Mouse (Mus musculus) MEL (cell line): ENCODE measurements around the gene Dclk1. TPM values are rescaled to one million over a fixed set of nuclear protein-coding genes. Genes with fewer than 3 reads are reported as not detected.

Experiments
- DNase-seq: peaks from one replicate; pipeline ENCODE4 v3.0.0; 2011; ENCODE audit warnings: low read depth, low spot score
- H3K27ac ChIP-seq: 2 replicates; pipeline ENCODE4 v1.5.1; 2012; ENCODE audit warnings: low read depth, mild to moderate bottlenecking, control low read depth, low read length, moderate library complexity; ENCODE audit not compliant: control insufficient read depth
- H3K27me3 ChIP-seq, 2 experiments: fragments of 150-350 bp in 1 of 2; sonication (generic) in 1 of 2; 2 replicates each; pipeline ENCODE4 v1.6.1; 2012; ENCODE audit warnings: low read length in 2 of 2, mild to moderate bottlenecking in 2 of 2, improper control_type of control experiment in 1 of 2, moderate library complexity in 1 of 2; ENCODE audit not compliant: insufficient read depth in 2 of 2, control insufficient read depth in 1 of 2
- H3K36me3 ChIP-seq, 2 experiments: 2 replicates each; pipeline ENCODE4 v1.6.1; 2012 to 2014; ENCODE audit warnings: low read length in 2 of 2, improper control_type of control experiment in 1 of 2, inconsistent platforms in 1 of 2, mild to moderate bottlenecking in 1 of 2; ENCODE audit not compliant: insufficient read depth in 2 of 2, control insufficient read depth in 1 of 2
- H3K4me1 ChIP-seq, 2 experiments: fragments of 150-350 bp in 1 of 2; sonication (generic) in 1 of 2; 2 replicates each; pipeline ENCODE4 v1.6.1; 2012; ENCODE audit warnings: low read length in 2 of 2, improper control_type of control experiment in 1 of 2, mild to moderate bottlenecking in 1 of 2; ENCODE audit not compliant: insufficient read depth in 2 of 2, control insufficient read depth in 1 of 2
- H3K4me3 ChIP-seq, 2 experiments: fragments of 150-350 bp in 1 of 2; sonication (generic) in 1 of 2; 2 replicates each; pipeline ENCODE4 v1.5.1; 2012; ENCODE audit warnings: low read depth in 2 of 2, low read length in 2 of 2, mild to moderate bottlenecking in 2 of 2, moderate library complexity in 2 of 2, control low read depth in 1 of 2, improper control_type of control experiment in 1 of 2; ENCODE audit not compliant: control insufficient read depth in 1 of 2, insufficient read depth in 1 of 2
- H3K79me2 ChIP-seq: 2 replicates; pipeline ENCODE4 v1.6.1; 2012; ENCODE audit warnings: mild to moderate bottlenecking, low read length, moderate library complexity; ENCODE audit not compliant: control insufficient read depth, poor library complexity, insufficient read depth
- H3K9ac ChIP-seq: 2 replicates; pipeline ENCODE4 v1.6.1; 2012; ENCODE audit warnings: low read depth, mild to moderate bottlenecking, control low read depth, low read length, moderate library complexity; ENCODE audit not compliant: control insufficient read depth, poor library complexity, severe bottlenecking
- H3K9me3 ChIP-seq: fragments of 150-350 bp; sonication (generic); replicated peaks from 2 replicates; pipeline ENCODE4 v1.6.1; 2012; ENCODE audit warnings: mild to moderate bottlenecking, low read length, improper control_type of control experiment, moderate library complexity; ENCODE audit not compliant: insufficient read depth
- BHLHE40 ChIP-seq: IDR thresholded peaks from 2 replicates; pipeline ENCODE4 v1.6.1; 2012; ENCODE audit warnings: low read depth, mild to moderate bottlenecking, inconsistent platforms, low read length, improper control_type of control experiment, borderline replicate concordance
- E2F4 ChIP-seq: IDR thresholded peaks from 2 replicates; pipeline ENCODE4 v1.6.1; 2011; ENCODE audit warnings: low read depth, low read length, improper control_type of control experiment, borderline replicate concordance
- ELF1 ChIP-seq: IDR thresholded peaks from 2 replicates; pipeline ENCODE4 v1.6.1; 2014; ENCODE audit warnings: low read depth, mild to moderate bottlenecking, inconsistent platforms, low read length, improper control_type of control experiment, moderate library complexity
- GATA1 ChIP-seq: IDR thresholded peaks from 2 replicates; pipeline ENCODE4 v1.6.1; 2011; ENCODE audit warnings: low read depth, low read length, improper control_type of control experiment
- MAFK ChIP-seq: IDR thresholded peaks from 2 replicates; pipeline ENCODE4 v1.6.1; 2011; ENCODE audit warnings: low read depth, mild to moderate bottlenecking, low read length, improper control_type of control experiment, borderline replicate concordance
- MAZ ChIP-seq: IDR thresholded peaks from 2 replicates; pipeline ENCODE4 v1.6.1; 2012; ENCODE audit warnings: low read depth, mild to moderate bottlenecking, inconsistent platforms, low read length, improper control_type of control experiment
- MEF2A ChIP-seq: IDR thresholded peaks from 2 replicates; pipeline ENCODE4 v1.6.1; 2014; ENCODE audit warnings: low read depth, mild to moderate bottlenecking, inconsistent platforms, low read length, improper control_type of control experiment; ENCODE audit not compliant: poor library complexity, insufficient replicate concordance, severe bottlenecking; ENCODE audit errors: extremely low read depth
- MYB ChIP-seq: IDR thresholded peaks from 2 replicates; pipeline ENCODE4 v1.6.1; 2011; ENCODE audit warnings: mild to moderate bottlenecking, low read depth, low read length, improper control_type of control experiment
- MYC ChIP-seq: IDR thresholded peaks from 2 replicates; pipeline ENCODE4 v1.6.1; 2011; ENCODE audit warnings: low read depth, mild to moderate bottlenecking, low read length, improper control_type of control experiment, moderate library complexity
- NELFE ChIP-seq: IDR thresholded peaks from 2 replicates; pipeline ENCODE4 v1.6.1; 2011; ENCODE audit warnings: low read depth, low read length, improper control_type of control experiment
- NRF1 ChIP-seq: IDR thresholded peaks from 2 replicates; pipeline ENCODE4 v1.6.1; 2014; ENCODE audit warnings: low read depth, mild to moderate bottlenecking, inconsistent platforms, low read length, improper control_type of control experiment, moderate library complexity; ENCODE audit not compliant: poor library complexity, insufficient read depth, severe bottlenecking
- POLR2A ChIP-seq, 2 experiments: IDR thresholded peaks; 2 replicates each; pipeline ENCODE4 v1.6.1; 2011 to 2012; ENCODE audit warnings: low read length in 2 of 2, mild to moderate bottlenecking in 2 of 2, control low read depth in 1 of 2, improper control_type of control experiment in 1 of 2, low read depth in 1 of 2, moderate library complexity in 1 of 2; ENCODE audit not compliant: control insufficient read depth in 1 of 2, insufficient read depth in 1 of 2, poor library complexity in 1 of 2
- POLR2AphosphoS5 ChIP-seq: IDR thresholded peaks from 2 replicates; pipeline ENCODE4 v1.6.1; 2012; ENCODE audit warnings: low read depth, borderline replicate concordance, mild to moderate bottlenecking, inconsistent platforms, low read length, moderate library complexity, mixed read lengths
- RAD21 ChIP-seq: IDR thresholded peaks from 2 replicates; pipeline ENCODE4 v1.6.1; 2011; ENCODE audit warnings: mild to moderate bottlenecking, low read depth, low read length, improper control_type of control experiment
- SMC3 ChIP-seq: IDR thresholded peaks from 2 replicates; pipeline ENCODE4 v1.6.1; 2011; ENCODE audit warnings: low read depth, low read length, improper control_type of control experiment
- TAL1 ChIP-seq: IDR thresholded peaks from 2 replicates; pipeline ENCODE4 v1.6.1; 2012; ENCODE audit warnings: mild to moderate bottlenecking, inconsistent platforms, low read length, moderate library complexity, mixed read lengths
- UBTF ChIP-seq: IDR thresholded peaks from 2 replicates; pipeline ENCODE4 v1.6.1; 2012; ENCODE audit warnings: low read depth, mild to moderate bottlenecking, inconsistent platforms, low read length, improper control_type of control experiment, moderate library complexity, borderline replicate concordance; ENCODE audit not compliant: insufficient read depth
- USF1 ChIP-seq: IDR thresholded peaks from 2 replicates; pipeline ENCODE4 v1.6.1; 2014; ENCODE audit warnings: low read depth, mild to moderate bottlenecking, inconsistent platforms, low read length, improper control_type of control experiment, moderate library complexity
- USF2 ChIP-seq, 2 experiments: IDR thresholded peaks; 2 replicates each; pipeline ENCODE4 v1.6.1; 2011 to 2012; ENCODE audit warnings: improper control_type of control experiment in 2 of 2, low read length in 2 of 2, borderline replicate concordance in 1 of 2, inconsistent platforms in 1 of 2, low read depth in 1 of 2, mild to moderate bottlenecking in 1 of 2; ENCODE audit not compliant: insufficient read depth in 1 of 2
- ZC3H11A ChIP-seq: IDR thresholded peaks from 2 replicates; pipeline ENCODE4 v1.6.1; 2012; ENCODE audit warnings: low read depth, mild to moderate bottlenecking, inconsistent platforms, low read length, improper control_type of control experiment
- ZKSCAN1 ChIP-seq: IDR thresholded peaks from 2 replicates; pipeline ENCODE4 v1.6.1; 2012; ENCODE audit warnings: low read depth, mild to moderate bottlenecking, inconsistent platforms, low read length, improper control_type of control experiment, moderate library complexity
- ZMIZ1 ChIP-seq: IDR thresholded peaks from 2 replicates; pipeline ENCODE4 v1.6.1; 2012; ENCODE audit warnings: low read depth, mild to moderate bottlenecking, inconsistent platforms, low read length, improper control_type of control experiment, moderate library complexity
- ZNF384 ChIP-seq: IDR thresholded peaks from 2 replicates; pipeline ENCODE4 v1.6.1; 2012; ENCODE audit warnings: low read depth, mild to moderate bottlenecking, inconsistent platforms, low read length, improper control_type of control experiment
- polyA plus RNA-seq, 2 experiments: library from polyadenylated mRNA; stranded (reverse) in 1 of 2; unstranded in 1 of 2; fragments of >175 nt in 1 of 2; fragments of >200 nt in 1 of 2; gene quantifications; 2 replicates each; pipeline versions ENCODE4 v1.2.1 to v1.2.4; 2012; ENCODE audit warnings: low replicate concordance in 2 of 2, low read depth in 1 of 2; ENCODE audit not compliant: insufficient read length in 2 of 2, insufficient read depth in 1 of 2, missing spikeins in 1 of 2
- total RNA-seq: library from RNA; depleted of rRNA; stranded (reverse); fragments of 300-350 nt; gene quantifications from 2 replicates; pipeline ENCODE4 v1.2.3, GENCODE M21; 2012

The Dclk1 gene
- total and polyA plus RNA-seq, 3 experiments: not detected

GRCm38 (mm10) chr3:55430022-55430549, 187.9 kb downstream of the Dclk1 start:
- H3K4me1 ChIP-seq: no peaks in the 10 kb centered on the region
- no peak overlapping the region for H3K27ac ChIP-seq
- no peak overlapping the region for H3K9ac ChIP-seq
- no peak overlapping the region for H3K4me3 ChIP-seq
- H3K9me3 ChIP-seq: no peaks in the 10 kb centered on the region
- H3K36me3 ChIP-seq: no peaks in the 10 kb centered on the region
- no peak for TF ChIP-seq MYC
- TF ChIP-seq MEF2A: no peak
- no peak for TF ChIP-seq MYB
- TF ChIP-seq BHLHE40: no peak
- TF ChIP-seq TAL1: no peak
- no peak for TF ChIP-seq ZC3H11A
- TF ChIP-seq POLR2AphosphoS5: no peak
- H3K79me2 ChIP-seq: no peaks in the 10 kb centered on the region
- DNase-seq: no peak
- no peaks in the 10 kb centered on the region for H3K27me3 ChIP-seq

GRCm38 (mm10) chr3:55431223-55431622, 189.1 kb downstream of the Dclk1 start:
- no peak overlapping the region for H3K4me3 ChIP-seq
- no peaks in the 10 kb centered on the region for H3K79me2 ChIP-seq
- DNase-seq: no peak
- H3K27me3 ChIP-seq: no peaks in the 10 kb centered on the region
- H3K9me3 ChIP-seq: no peaks in the 10 kb centered on the region
- H3K27ac ChIP-seq: no peak overlapping the region
- no peak overlapping the region for H3K9ac ChIP-seq
- no peaks in the 10 kb centered on the region for H3K4me1 ChIP-seq
- TF ChIP-seq ZNF384 (no peak), NELFE (no peak), ELF1 (no peak), POLR2AphosphoS5 (no peak), BHLHE40 (no peak), RAD21 (no peak), GATA1 (no peak), ZMIZ1 (no peak), E2F4 (no peak), USF2 (IDR thresholded peaks at IDR 0.05; ENCODE audit: borderline replicate concordance in 1 of 2, insufficient read depth in 1 of 2, low read depth in 1 of 2, low read length in 2 of 2) (no peak), MAZ (no peak), ZKSCAN1 (no peak), MYB (no peak), POLR2A (IDR thresholded peaks at IDR 0.05; ENCODE audit: control insufficient read depth in 1 of 2, insufficient read depth in 1 of 2, low read depth in 1 of 2, low read length in 2 of 2, poor library complexity in 1 of 2) (no peak), NRF1 (no peak), UBTF (no peak), SMC3 (no peak), USF1 (no peak), MAFK (no peak)
- TF ChIP-seq, all 39 proteins: peak for 0
- no peaks in the 10 kb centered on the region for H3K36me3 ChIP-seq
